Mouse (Mus musculus): Measurements from ENCODE around the gene Tmem56.
A peak's percentile ranks its signal among the peaks of the same experiment; 100 is the strongest.

Tmem56 gene

GRCm38 (mm10) chr3:121279679-121280078 lies 3.2 kb downstream of the Tmem56 start:
- DNase-seq (ENCODE audit: low read depth, low spot score), result peak; percentile 22

- DNase-seq (ENCODE audit: low read depth, low spot score), result no peak
These were observed 5.3 kb downstream of the Tmem56 start for GRCm38 (mm10) chr3:121277557-121277956.

DNA sequence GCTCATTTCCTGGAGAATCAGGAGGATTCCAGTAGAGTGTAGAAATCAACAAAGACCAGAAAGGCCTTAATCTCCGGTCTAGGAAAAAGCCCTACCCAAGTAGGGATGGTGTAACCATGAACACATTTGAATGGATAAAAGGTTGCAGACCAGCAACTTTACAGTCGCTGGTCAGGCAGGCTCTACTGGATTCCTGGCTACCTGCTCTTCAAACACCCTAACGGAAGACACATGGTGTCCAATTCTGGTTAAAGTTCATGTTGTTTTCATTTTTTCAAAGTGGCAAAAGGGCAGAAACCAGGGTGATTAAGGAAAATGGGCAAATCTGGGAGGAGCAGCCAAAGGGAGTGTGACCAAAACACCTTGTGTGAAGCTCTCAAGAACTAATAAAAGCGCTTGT lies 5.9 kb downstream of the Tmem56 start:
- DNase-seq (ENCODE audit: low read depth, low spot score), result no peak

GRCm38 (mm10) chr3:121274010-121274409 lies 8.9 kb downstream of the Tmem56 start:
- no peak for DNase-seq (ENCODE audit: low read depth, low spot score)

DNA sequence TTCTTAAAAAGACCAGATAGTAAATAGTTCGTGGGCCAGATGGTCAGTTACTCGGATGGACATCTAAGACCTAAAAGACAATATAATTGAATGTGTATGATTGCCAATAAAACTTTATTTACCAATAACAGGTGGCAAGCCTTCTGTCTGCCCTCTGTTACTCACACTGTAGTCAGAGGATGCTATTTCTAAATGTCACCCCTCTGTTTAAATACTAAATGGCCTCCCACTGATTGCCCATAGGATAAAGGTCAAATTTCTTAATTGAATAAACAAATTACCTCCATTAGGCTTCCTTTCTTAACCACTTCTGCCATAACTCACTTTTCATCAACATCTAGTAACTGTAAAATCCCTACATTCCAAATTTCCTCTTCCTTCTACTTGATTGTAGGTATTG lies 10.3 kb downstream of the Tmem56 start:
- no peak for DNase-seq (ENCODE audit: low read depth, low spot score)

GRCm38 (mm10) chr3:121267283-121267682 lies 15.6 kb downstream of the Tmem56 start:
- DNase-seq (ENCODE audit: low read depth, low spot score), result no peak

- no peak for DNase-seq (ENCODE audit: low read depth, low spot score)
These were observed 18.7 kb downstream of the Tmem56 start for GRCm38 (mm10) chr3:121264242-121264641.

DNA sequence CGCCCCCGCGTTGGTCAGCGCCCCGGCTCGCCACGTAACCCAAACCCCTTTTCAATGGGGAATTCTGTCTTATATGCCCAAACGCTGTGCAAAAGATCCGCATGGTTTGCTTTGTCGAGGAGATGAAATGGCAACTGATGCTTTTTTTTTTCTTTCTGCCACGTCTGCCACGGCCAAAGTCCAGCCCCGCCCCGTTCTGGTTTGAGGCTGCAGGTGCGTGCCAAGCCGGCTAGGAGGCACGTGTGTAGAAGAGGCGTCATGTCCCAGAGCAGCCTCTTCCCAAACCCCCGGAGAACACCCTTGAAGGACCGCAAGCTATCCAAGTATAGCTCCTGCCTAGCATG lies 19.7 kb downstream of the Tmem56 start:
- DNase-seq (ENCODE audit: low read depth, low spot score), result peak; percentile 70

DNA sequence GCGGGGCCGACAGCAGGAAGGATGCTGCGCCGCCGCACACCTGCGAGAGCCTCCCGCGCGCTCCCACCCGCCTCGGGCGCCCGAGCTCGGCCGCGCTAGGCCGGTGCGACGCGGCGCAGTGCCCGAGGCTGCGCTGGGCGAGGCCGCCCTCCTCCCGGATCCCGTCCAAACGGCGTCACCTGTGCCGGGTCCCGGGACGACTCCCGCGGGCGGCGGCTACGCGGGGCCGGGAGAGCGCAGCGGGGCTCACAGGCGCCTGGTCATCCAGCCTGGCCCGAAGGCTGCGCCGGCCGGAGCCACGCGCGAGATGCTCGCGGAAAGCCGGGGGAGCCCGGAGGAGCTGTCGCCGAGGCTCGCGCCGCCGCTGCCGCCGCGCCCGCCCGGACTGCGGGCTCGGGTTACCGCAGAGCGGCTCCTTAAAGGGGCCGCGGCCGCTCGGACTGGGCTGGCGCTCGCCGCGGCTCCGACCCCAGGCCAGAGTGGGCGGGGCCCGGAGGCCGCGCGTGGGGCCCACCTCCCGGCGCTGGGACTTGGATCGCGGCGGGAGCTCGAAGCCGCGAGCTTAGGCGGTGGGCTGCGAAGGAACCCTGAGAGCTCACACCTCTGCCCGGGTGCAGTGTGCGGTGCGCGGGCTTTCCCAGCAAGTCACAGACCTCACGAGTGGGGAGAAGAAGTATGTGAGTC lies 20.2 kb downstream of the Tmem56 start:
- DNase-seq (ENCODE audit: low read depth, low spot score), result peak; percentile 62

GRCm38 (mm10) chr3:121261939-121262520 lies 20.9 kb downstream of the Tmem56 start:
- DNase-seq (ENCODE audit: low read depth, low spot score), result no peak

- no peak for DNase-seq (ENCODE audit: low read depth, low spot score)
These were observed 21.6 kb downstream of the Tmem56 start for GRCm38 (mm10) chr3:121261251-121261650.

DNA sequence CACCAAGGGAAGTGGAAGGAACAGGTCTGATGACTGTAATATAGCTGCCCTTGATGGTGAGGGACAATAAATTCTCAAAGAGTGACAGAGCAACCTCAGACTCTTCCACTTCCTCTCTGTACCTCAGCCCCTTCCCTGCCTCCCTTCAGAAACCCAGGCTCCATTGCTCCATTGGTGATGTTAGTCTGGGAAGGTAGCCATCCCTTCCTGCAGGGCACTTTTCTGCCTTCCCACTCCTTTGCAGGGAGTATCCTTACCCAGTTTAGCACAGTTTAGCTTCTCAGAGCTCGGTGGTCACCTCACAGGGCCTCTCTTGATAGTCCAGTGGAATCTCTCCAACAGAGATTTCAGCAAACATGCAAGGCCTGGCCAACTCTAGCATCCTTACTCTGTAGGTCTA lies 22.1 kb downstream of the Tmem56 start:
- DNase-seq (ENCODE audit: low read depth, low spot score), result no peak

DNA sequence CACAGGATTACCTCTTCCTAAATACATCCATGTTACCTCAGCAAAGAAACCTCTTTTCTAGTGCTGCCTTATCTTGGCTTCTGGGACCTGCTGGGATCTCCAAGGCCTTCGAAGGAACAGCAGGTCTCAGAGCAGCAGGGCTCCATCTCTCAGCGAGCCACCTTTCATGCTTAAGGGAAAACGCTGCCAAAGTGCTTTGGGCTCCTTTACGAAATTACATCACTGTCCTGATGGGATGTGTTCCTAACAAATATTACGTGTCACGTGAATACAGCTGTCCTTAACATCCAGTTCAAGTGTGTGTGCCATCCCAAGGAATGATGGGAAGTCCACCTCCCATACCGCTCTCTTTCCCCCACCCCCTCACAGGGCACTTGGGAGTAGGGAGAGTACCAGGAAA lies 22.9 kb downstream of the Tmem56 start:
- no peak for DNase-seq (ENCODE audit: low read depth, low spot score)

- DNase-seq (ENCODE audit: low read depth, low spot score), result no peak
These were observed 24.1 kb downstream of the Tmem56 start for GRCm38 (mm10) chr3:121258521-121259478.

GRCm38 (mm10) chr3:121257418-121257817 lies 25.5 kb downstream of the Tmem56 start:
- DNase-seq (ENCODE audit: low read depth, low spot score), result no peak

DNA sequence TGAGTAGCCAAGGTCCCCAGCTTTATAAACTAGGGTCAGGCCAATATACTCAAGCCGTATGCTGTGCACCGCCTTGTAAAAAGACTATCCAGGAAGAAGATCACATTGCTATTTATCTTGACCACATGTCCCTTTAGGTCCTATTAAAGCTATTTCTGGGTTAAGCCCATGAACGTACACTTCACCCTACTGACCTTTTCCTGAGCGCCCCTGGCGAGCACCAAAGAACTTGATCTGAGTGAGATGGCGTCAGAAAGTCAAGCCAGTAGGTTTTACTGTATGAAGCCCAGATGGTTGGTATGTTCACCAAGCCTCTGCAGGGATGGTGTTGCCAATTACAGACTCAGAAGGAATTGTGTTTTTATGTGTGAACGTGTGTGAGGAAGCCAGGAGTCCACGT lies 26.8 kb downstream of the Tmem56 start:
- DNase-seq (ENCODE audit: low read depth, low spot score), result no peak

GRCm38 (mm10) chr3:121255501-121255900 lies 27.4 kb downstream of the Tmem56 start:
- DNase-seq (ENCODE audit: low read depth, low spot score), result no peak

DNA sequence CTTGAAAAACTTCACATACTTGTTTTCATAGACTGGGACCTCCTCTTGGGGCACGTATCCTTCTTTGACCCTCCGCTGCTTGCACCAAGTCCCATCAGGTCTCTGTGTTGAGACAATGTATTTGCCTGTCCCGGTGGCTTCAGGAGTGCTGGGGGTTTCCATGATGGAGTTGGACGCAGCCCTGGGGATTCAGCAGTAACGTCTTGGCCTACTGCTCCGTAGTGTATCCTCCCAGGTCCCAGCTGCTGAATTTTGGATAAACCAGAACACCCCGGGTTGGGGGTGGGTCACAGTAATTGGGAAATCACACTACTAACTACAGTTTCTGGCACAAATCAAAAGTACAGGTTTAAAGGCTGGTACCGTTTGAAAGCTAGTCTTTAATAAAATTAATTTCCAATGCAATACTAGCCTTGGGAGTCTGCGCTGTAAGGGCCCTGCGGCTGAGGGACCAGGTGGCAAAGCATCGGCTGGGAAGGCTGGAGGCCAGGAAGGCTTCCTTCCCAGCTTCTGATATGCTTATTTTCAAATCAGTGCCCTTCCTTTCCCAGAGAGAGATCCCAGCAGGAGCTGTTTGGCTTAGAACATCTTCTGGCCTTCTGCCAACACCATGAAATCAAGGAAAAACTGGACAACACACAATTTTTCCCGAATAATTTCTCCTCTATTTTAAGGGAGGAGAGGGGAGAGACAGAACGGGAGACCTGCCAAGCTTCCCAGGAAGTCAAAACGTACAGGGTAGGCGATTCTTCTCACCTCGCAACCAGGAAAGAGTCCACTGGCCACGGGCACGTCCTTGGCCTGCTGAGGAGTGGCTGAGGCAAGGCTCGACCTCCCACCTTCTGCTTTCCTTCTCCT lies 32.1 kb downstream of the Tmem56 start:
- no peak for DNase-seq (ENCODE audit: low read depth, low spot score)

GRCm38 (mm10) chr3:121250048-121250447 lies 32.9 kb downstream of the Tmem56 start:
- DNase-seq (ENCODE audit: low read depth, low spot score), result no peak

- DNase-seq (ENCODE audit: low read depth, low spot score), result no peak
These were observed 40.0 kb downstream of the Tmem56 start for GRCm38 (mm10) chr3:121242941-121243340.

DNA sequence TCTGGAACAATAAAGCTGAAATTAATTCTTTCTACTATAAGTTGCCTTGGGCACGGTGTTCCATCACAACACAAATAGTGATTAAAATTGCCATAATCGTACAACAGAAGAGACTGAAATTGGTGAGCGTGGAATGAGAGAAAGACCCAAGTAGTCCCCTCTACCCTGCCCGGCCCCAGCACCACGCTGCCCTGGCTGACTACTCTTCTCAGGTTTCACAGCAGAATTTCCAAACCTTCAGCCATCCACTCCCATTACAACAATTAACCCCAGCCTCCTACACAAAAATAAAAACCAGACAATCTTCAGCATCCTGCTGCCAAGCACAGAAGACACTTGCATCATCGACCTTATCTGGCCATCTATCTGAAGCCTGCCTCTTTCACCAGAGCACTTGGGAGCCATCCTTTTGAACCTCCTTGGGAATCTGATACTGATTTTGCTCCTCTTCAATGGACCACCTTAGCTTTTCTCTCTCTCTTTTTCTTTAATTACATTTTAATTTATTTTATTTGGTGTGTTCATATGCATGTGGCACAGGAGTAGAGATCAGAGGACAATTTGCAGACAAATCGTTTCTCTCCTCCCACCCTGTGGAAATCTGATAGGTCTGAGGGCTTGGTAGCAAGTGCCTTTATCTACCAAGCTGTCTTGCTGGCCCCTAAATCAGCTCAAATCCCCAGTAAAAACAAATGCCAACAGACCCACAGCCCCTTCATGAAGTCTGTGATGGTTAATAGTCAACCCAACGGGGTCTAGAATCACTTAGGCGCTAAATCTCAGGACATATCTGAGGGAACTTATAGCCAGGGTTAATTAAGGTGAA lies 40.6 kb downstream of the Tmem56 start:
- no peak for DNase-seq (ENCODE audit: low read depth, low spot score)

Data from ZHBTc4 (cell line).